Mouse (Mus musculus): ENCODE data around the gene Gm10295.

The Gm10295 gene

DNA sequence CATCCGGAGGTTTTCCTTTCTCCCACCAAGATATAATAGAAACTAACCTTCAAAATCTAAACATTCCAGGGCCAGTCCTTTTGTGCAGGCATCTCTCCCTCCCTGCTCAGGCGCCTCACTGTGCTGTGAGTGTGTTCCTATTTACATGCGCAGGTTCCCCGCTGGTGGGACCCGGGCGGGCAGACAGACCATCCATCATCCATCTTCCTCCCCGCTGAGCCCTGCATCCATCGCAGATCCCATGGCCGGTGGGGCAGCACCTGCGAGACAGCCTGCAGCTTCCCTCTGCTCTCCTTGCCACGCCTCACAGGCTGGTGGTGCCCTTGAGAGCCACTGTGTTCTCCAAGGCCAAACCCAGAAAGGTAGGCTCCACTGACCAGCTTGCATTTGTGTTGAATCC, at the start of gene Gm10295:
Gene Gm10295 (minus strand): TSS at position 122 of the 400 bp plus-strand sequence.
- 38% methylated on average over 11 of the region's 11 CpGs for WGBS

DNA sequence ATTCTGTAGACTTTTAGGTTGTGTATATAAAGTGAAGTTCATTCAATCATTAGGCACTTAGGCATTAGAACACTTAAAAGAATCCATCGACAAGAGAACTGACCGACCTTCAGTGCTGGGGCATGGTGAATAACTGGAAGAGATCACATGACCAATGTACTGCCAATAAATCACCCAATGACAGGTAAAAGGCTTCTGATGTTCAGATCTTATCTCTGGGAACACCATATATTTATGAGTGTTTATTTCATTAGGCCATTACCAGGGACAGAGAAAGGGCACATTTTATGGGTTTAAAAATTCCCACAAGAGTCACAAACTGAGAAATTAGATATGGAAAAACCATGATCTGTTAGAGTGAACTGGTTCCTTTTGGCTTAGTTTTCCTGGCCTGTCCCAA, 49.7 kb upstream of the Gm10295 start:
- 90% methylated on average over 2 of the region's 2 CpGs for WGBS

GRCm38 (mm10) chr7:71399891-71400632, 48.8 kb upstream of the Gm10295 start:
- 76% methylated on average over 5 of the region's 5 CpGs for WGBS

DNA sequence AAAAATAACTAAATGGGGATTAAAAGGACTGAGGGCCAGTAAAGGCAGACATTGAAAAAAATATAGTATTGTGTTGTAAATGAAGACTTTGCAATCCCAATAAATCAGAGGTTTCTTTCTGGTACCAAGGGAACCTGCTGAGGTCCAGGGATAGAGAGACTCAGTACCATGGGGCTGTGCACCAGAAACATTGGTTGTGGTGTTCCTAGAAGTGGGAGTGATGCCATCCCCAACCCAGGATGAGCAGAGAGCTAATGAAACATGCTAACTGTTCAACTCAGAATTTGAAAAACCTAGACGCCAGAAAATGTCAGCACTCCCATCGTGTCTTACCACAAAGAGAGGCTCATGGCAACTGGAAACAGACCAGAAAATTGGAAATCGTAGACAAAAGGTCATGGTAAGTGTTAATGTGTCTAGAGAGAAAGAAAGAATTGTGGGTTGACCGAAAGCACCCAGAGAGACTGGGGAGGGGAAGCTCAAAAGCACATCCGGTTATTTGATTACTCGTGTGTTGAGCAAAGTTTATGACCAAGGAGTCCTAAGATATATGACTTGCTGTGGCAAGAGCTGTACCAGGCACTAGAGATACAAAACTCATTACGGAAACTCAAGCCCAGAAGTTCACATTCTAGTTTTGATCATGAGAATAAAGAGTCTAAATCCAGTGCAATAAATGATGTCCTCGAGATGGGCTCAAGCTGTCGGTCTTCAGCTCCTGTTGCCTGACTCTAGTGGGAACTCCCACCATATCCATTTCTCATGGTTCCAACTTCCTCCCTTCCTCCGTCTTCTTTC, 47.9 kb upstream of the Gm10295 start:
- WGBS, result 89% methylated on average over 10 of the region's 10 CpGs

- 49% methylated on average over 1 of the region's 1 CpGs for WGBS
These were observed 47.1 kb upstream of the Gm10295 start for GRCm38 (mm10) chr7:71398389-71398788.

DNA sequence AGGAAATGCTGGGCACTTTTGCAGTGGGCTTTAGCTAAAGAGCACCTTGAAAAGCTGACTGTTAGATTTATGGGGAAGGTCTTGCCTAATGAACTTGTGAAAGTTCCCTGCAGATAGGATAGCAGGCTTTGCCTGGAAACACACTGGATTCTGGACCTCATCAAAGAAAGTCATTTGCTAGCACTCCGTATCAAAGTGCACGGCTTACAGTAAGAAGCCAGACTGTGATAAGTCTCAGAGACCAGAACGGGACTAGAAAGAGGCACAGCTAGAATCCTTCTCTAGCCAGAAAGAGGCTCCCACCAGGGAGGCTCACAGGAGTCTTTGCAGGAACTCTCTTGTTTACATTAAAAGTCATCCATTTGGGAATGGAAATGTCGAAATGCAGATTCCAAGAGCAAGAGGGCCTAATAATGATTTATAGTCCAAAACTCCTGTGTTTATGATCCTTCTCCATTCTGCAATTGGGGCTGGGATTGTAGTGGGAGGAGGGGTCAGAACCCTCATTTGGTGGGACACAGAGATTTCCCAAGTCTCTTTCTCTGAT, 41.6 kb upstream of the Gm10295 start:
- 75% methylated on average over 4 of the region's 4 CpGs for WGBS

GRCm38 (mm10) chr7:71391333-71391732, 40.0 kb upstream of the Gm10295 start:
- 66% methylated on average over 5 of the region's 5 CpGs for WGBS

- WGBS, result 71% methylated on average over 2 of the region's 2 CpGs
These were observed 39.0 kb upstream of the Gm10295 start for GRCm38 (mm10) chr7:71390291-71390690.

DNA sequence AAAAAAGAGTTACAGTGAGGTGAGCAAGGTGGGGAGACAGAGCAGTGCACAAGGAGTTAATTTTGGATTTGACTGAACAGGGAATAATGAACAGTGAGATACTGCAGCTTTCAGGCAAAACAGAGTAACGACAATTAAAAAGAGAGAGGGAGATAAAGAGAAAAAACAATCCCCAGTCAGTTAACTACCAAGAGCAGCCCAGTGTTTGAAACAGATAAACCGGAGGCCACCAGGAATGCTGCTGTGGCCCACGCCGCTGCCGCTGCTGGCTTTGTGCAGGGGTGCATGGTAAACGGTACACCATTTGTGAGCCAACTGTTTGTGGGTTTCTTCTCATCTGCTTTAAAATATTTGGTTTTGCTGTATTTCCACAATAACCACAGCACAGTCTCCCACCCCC, 34.8 kb upstream of the Gm10295 start:
- 56% methylated on average over 6 of the region's 6 CpGs for WGBS

- 66% methylated on average over 7 of the region's 7 CpGs for WGBS
These were observed 33.6 kb upstream of the Gm10295 start for GRCm38 (mm10) chr7:71384921-71385320.

DNA sequence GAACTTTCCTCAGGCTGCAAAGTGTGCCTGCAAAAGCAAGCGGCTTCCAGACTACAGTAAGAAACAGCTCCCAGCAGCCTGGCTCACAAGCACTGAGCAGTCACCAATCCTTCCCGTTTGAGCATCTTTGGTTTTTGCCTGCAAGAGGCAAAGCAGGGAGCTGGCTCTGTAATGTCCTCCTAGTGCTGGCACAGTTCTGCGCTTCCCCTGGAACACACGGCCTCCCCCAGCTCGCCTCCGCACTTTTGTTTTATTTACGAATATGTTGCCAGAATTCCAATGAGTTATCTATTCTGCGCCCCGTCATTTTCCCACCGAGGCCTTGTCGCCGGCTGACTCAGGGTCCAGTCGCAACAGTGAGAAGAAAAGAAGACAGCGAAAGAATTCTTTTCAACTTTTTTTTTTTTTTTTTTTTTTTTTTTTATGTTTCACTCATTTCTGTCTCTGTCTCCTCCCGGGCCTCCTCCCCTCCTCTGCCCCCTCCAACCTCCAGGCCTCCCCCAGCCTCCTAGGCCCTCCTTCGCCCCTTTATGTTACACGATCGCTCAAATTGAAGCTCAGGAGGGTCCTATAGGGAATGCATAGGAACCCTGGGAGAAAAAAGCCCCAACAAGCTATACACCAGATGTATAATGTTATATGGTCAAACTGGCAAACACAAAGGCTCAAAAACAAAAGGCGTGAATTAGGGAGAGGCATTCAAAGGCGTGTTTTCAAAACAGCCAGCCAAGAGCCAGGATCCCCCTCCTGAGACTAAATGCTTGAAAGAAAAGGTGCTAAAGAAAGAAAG, 32.3 kb upstream of the Gm10295 start:
- 55% methylated on average over 20 of the region's 20 CpGs for WGBS

DNA sequence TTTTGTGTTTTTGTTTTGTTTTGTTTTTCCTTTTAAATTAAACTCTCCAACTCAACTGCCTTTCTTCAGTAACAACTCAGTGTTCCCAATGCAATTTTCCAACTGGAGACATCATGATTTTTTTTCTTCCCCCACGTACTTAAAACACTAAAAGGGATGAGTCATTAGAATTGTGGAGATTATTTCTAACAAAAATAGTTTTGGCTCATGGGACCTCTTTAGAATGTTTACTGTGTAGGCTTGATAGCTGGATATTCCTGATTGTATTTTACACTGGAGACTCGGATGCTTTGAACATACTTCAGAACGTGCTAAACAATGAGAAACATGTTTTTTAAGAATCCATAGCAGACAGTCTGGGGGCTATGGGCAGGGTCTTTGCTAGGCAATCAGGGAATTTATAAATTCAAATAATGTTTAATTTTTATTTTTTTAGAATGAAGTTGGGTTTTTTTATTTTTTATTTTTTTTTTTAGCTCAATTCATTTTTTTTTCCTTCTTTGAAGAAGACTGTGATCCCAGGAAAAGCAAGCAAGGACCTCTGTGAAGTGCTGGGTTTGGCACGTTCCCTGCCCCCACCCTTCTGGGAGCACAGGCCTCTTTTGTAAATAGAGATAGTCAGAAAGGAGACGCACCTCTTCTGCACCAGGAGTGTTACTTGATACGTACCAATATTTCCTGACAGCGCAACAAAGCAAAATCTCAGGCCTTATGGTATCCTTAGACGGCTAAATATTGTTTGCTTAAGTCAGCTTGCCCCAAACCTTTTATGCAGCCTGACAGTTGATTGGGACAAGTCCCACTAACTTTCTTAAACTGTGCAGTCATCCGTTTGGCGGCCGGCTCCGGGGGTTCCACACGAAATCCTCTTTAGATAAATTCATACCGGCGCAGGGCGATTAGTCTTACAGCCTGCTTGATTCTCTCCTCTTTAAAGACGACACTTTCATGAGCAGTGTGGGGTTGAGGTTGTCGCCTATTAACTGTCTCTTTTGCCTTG, 28.8 kb upstream of the Gm10295 start:
- WGBS, result 49% methylated on average over 18 of the region's 18 CpGs

GRCm38 (mm10) chr7:71378812-71379760, 27.8 kb upstream of the Gm10295 start:
- 56% methylated on average over 18 of the region's 18 CpGs for WGBS

- WGBS, result 76% methylated on average over 6 of the region's 6 CpGs
These were observed 26.7 kb upstream of the Gm10295 start for GRCm38 (mm10) chr7:71377983-71378382.

DNA sequence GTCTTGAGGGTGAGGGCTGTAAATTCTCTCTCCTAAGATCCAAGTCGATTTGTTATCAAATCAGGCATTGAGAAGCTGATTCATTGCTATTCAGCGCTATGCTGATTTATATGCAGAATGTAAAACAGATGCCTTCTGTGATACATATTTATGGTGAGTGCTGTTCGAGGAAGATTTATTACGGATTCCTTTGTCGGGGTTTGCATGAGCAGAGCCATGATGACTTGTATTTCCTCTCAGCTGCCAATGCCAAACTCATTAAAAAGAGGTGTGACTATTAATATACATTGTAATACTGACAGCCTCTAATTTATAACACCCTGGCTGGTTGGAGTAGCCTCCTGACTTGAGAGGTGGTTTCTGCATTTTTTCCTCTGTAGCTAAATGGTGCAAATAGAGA, 22.8 kb upstream of the Gm10295 start:
- WGBS, result 33% methylated on average over 5 of the region's 5 CpGs

DNA sequence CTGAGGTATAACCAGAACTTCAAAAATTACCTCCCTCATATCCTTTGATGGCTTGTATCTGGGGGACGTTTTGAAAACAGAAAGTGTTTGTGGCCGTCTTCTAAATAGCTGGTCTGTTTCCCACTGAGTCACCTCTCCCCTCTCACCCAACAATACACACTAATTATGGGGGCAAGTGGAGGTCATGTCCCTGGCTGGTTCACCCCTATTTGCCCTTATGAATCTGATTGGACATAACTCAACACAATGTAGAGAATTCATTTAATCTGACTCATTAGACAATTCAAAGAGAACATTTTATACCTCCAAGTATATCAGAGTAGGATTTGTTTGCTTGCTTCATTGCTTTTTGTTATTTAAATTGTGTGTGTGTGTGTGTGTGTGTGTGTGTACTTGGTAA, 20.6 kb upstream of the Gm10295 start:
- 55% methylated on average over 2 of the region's 2 CpGs for WGBS

- WGBS, result 68% methylated on average over 2 of the region's 2 CpGs
These were observed 19.5 kb upstream of the Gm10295 start for GRCm38 (mm10) chr7:71370746-71371145.

- 84% methylated on average over 3 of the region's 3 CpGs for WGBS
These were observed 18.8 kb upstream of the Gm10295 start for GRCm38 (mm10) chr7:71370128-71370527.

DNA sequence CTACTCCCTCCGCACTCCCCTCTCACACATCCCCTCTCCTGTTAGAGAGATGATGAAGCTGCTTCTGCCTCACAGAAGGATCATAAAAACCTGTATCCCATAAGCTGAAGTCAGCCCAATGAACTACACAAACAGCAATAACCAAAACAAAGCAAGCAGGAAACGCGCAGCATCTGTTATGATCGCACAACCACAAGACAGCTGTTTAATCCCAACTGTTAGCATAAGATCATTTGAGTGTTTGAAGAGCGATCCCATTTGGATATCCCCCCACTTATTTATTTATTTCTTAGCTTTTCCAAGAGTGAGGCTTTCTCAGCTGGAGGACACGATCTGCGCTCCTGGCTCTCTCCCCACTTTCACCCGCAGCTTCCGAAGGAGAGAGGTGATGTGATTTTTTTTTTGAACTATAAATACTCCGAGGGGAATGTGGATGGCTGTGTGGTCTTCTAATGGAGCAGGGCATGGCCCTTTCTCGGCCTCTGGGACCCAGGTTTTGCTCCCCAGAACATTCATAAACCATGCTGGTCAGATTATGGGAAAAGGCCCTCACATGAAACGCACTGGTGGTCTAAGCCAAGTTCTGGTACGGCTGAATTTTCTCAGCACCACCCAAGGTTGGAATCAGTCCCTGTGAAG, 17.4 kb upstream of the Gm10295 start:
- WGBS, result 82% methylated on average over 13 of the region's 13 CpGs
